Mouse (Mus musculus): ENCODE data around the gene Rnf214. TPM values are rescaled to one million over a fixed set of nuclear protein-coding genes. Genes with fewer than 3 reads are reported as not detected.

Gene Rnf214
- polyA plus RNA-seq, 1 experiment from 2014 or later, result 121 TPM

GRCm38 (mm10) chr9:45839139-45839981, 67.4 kb downstream of the Rnf214 start:
- peak overlapping the region; percentile 63 for H3K9ac ChIP-seq (replicated peaks; ENCODE audit: low read length)
- no peak overlapping the region for H3K27ac ChIP-seq (replicated peaks; ENCODE audit: low read depth, low read length)
- peaks cover 31% of the 10 kb centered on the region for H3K4me1 ChIP-seq (ENCODE audit: control insufficient read depth, insufficient read depth, low read length)
- ATAC-seq (ENCODE audit: low FRiP score, low TSS enrichment), result no peak
- peak; percentile 7 for DNase-seq
- H3K4me2 ChIP-seq (ENCODE audit: low read length), result peak overlapping the region; percentile 78
- 14% methylated on average over 17 of the region's 17 CpGs for WGBS
- H3K4me3 ChIP-seq (replicated peaks; ENCODE audit: low read depth, low read length), result peak overlapping the region; percentile 55
- H3K9me3 ChIP-seq (ENCODE audit: control insufficient read depth, low read length), result no peaks in the 10 kb centered on the region
- no peaks in the 10 kb centered on the region for H3K36me3 ChIP-seq (ENCODE audit: control insufficient read depth, insufficient read depth, low read length)
- no peaks in the 10 kb centered on the region for H3K27me3 ChIP-seq (ENCODE audit: control insufficient read depth, insufficient read depth, low read length)

GRCm38 (mm10) chr9:45838434-45839138, 68.1 kb downstream of the Rnf214 start, which contains the start of gene Bace1:
Gene Bace1 (plus strand): TSS chr9:45838580.
- ATAC-seq (ENCODE audit: low FRiP score, low TSS enrichment), result peak; percentile 83
- Histone ChIP-seq H3K9ac (replicated peaks; ENCODE audit: low read length) (peak within 1 kb of the TSS; percentile 63), H3K27me3 (ENCODE audit: control insufficient read depth, insufficient read depth, low read length) (no peaks in the 10 kb centered on the region), H3K36me3 (ENCODE audit: control insufficient read depth, insufficient read depth, low read length) (no peaks in the 10 kb centered on the region), H3K9me3 (ENCODE audit: control insufficient read depth, low read length) (no peaks in the 10 kb centered on the region), H3K4me3 (replicated peaks; ENCODE audit: low read depth, low read length) (peak within 1 kb of the TSS; percentile 55), H3K4me2 (ENCODE audit: low read length) (peak within 1 kb of the TSS; percentile 78), H3K27ac (replicated peaks; ENCODE audit: low read depth, low read length) (peak within 1 kb of the TSS; percentile 80), H3K4me1 (ENCODE audit: control insufficient read depth, insufficient read depth, low read length) (peaks cover 31% of the 10 kb centered on the region)
- WGBS, result under 1% methylated on average over 40 of the region's 40 CpGs
- DNase-seq, result peak; percentile 95

GRCm38 (mm10) chr9:45838069-45838433, 68.7 kb downstream of the Rnf214 start:
- Histone ChIP-seq H3K9ac (replicated peaks; ENCODE audit: low read length) (no peak overlapping the region), H3K4me2 (ENCODE audit: low read length) (peak overlapping the region; percentile 78), H3K4me3 (replicated peaks; ENCODE audit: low read depth, low read length) (peak overlapping the region; percentile 55), H3K36me3 (ENCODE audit: control insufficient read depth, insufficient read depth, low read length) (no peaks in the 10 kb centered on the region), H3K27me3 (ENCODE audit: control insufficient read depth, insufficient read depth, low read length) (no peaks in the 10 kb centered on the region), H3K4me1 (ENCODE audit: control insufficient read depth, insufficient read depth, low read length) (peaks cover 31% of the 10 kb centered on the region), H3K9me3 (ENCODE audit: control insufficient read depth, low read length) (no peaks in the 10 kb centered on the region), H3K27ac (replicated peaks; ENCODE audit: low read depth, low read length) (no peak overlapping the region)
- DNase-seq (no peak), ATAC-seq (ENCODE audit: low FRiP score, low TSS enrichment) (no peak; the same call in none of the 2 replicates)
- WGBS, result 14% methylated on average over 4 of the region's 4 CpGs

- Histone ChIP-seq H3K4me2 (ENCODE audit: low read length) (no peak overlapping the region), H3K36me3 (ENCODE audit: control insufficient read depth, insufficient read depth, low read length) (no peaks in the 10 kb centered on the region), H3K4me3 (replicated peaks; ENCODE audit: low read depth, low read length) (no peak overlapping the region), H3K9me3 (ENCODE audit: control insufficient read depth, low read length) (peaks cover 3% of the 10 kb centered on the region; the same call in 1 of the 2 replicates), H3K4me1 (ENCODE audit: control insufficient read depth, insufficient read depth, low read length) (no peaks in the 10 kb centered on the region), H3K9ac (replicated peaks; ENCODE audit: low read length) (no peak overlapping the region), H3K27me3 (ENCODE audit: control insufficient read depth, insufficient read depth, low read length) (no peaks in the 10 kb centered on the region), H3K27ac (replicated peaks; ENCODE audit: low read depth, low read length) (no peak overlapping the region)
- no peak for ATAC-seq (ENCODE audit: low FRiP score, low TSS enrichment)
- WGBS, result 80% methylated on average over 2 of the region's 2 CpGs
- no peak for DNase-seq
These were observed 73.2 kb downstream of the Rnf214 start for GRCm38 (mm10) chr9:45833461-45833860.

GRCm38 (mm10) chr9:45832898-45833297, 73.8 kb downstream of the Rnf214 start:
- ATAC-seq (ENCODE audit: low FRiP score, low TSS enrichment), result no peak
- Histone ChIP-seq H3K4me2 (ENCODE audit: low read length) (no peak overlapping the region), H3K4me3 (replicated peaks; ENCODE audit: low read depth, low read length) (no peak overlapping the region), H3K4me1 (ENCODE audit: control insufficient read depth, insufficient read depth, low read length) (no peaks in the 10 kb centered on the region), H3K9ac (replicated peaks; ENCODE audit: low read length) (no peak overlapping the region), H3K36me3 (ENCODE audit: control insufficient read depth, insufficient read depth, low read length) (no peaks in the 10 kb centered on the region), H3K27me3 (ENCODE audit: control insufficient read depth, insufficient read depth, low read length) (no peaks in the 10 kb centered on the region), H3K27ac (replicated peaks; ENCODE audit: low read depth, low read length) (no peak overlapping the region), H3K9me3 (ENCODE audit: control insufficient read depth, low read length) (peaks cover 3% of the 10 kb centered on the region; the same call in 1 of the 2 replicates)
- 93% methylated on average over 2 of the region's 2 CpGs for WGBS
- no peak for DNase-seq

GRCm38 (mm10) chr9:45829107-45829506, 77.6 kb downstream of the Rnf214 start:
- no peaks in the 10 kb centered on the region for H3K36me3 ChIP-seq (ENCODE audit: control insufficient read depth, insufficient read depth, low read length)
- H3K9ac ChIP-seq (replicated peaks; ENCODE audit: low read length), result no peak overlapping the region
- H3K4me3 ChIP-seq (replicated peaks; ENCODE audit: low read depth, low read length), result peak overlapping the region; percentile 68
- peak overlapping the region; percentile 89 for H3K4me2 ChIP-seq (ENCODE audit: low read length)
- DNase-seq (peak; percentile 93), ATAC-seq (ENCODE audit: low FRiP score, low TSS enrichment) (no peak)
- no peaks in the 10 kb centered on the region for H3K27me3 ChIP-seq (ENCODE audit: control insufficient read depth, insufficient read depth, low read length)
- peaks cover 3% of the 10 kb centered on the region; the same call in 1 of the 2 replicates for H3K9me3 ChIP-seq (ENCODE audit: control insufficient read depth, low read length)
- no peak overlapping the region for H3K27ac ChIP-seq (replicated peaks; ENCODE audit: low read depth, low read length)
- WGBS, result 25% methylated on average over 10 of the region's 10 CpGs
- H3K4me1 ChIP-seq (ENCODE audit: control insufficient read depth, insufficient read depth, low read length), result peaks cover 5% of the 10 kb centered on the region; the same call in 1 of the 2 replicates

GRCm38 (mm10) chr9:45828291-45828963, 78.3 kb downstream of the Rnf214 start, which contains the start of gene Cep164:
Gene Cep164 (minus strand): TSS chr9:45828691.
- Histone ChIP-seq H3K27me3 (ENCODE audit: control insufficient read depth, insufficient read depth, low read length) (no peaks in the 10 kb centered on the region), H3K4me3 (replicated peaks; ENCODE audit: low read depth, low read length) (peak within 1 kb of the TSS; percentile 68), H3K36me3 (ENCODE audit: control insufficient read depth, insufficient read depth, low read length) (0 out of 2 replicates have a peak, but pooled peaks cover 2% of the 10 kb centered on the region), H3K27ac (replicated peaks; ENCODE audit: low read depth, low read length) (peak within 1 kb of the TSS; percentile 72), H3K4me1 (ENCODE audit: control insufficient read depth, insufficient read depth, low read length) (peaks cover 5% of the 10 kb centered on the region; the same call in 1 of the 2 replicates), H3K9me3 (ENCODE audit: control insufficient read depth, low read length) (peaks cover 3% of the 10 kb centered on the region; the same call in 1 of the 2 replicates), H3K9ac (replicated peaks; ENCODE audit: low read length) (peak within 1 kb of the TSS; percentile 66), H3K4me2 (ENCODE audit: low read length) (peak within 1 kb of the TSS; percentile 89)
- WGBS, result under 1% methylated on average over 31 of the region's 31 CpGs
- ATAC-seq (ENCODE audit: low FRiP score, low TSS enrichment), result peak; percentile 96
- DNase-seq, result peak; percentile 94

- DNase-seq, result no peak
- H3K9me3 ChIP-seq (ENCODE audit: control insufficient read depth, low read length), result peaks cover 3% of the 10 kb centered on the region; the same call in 1 of the 2 replicates
- peak overlapping the region; percentile 66 for H3K9ac ChIP-seq (replicated peaks; ENCODE audit: low read length)
- ATAC-seq (ENCODE audit: low FRiP score, low TSS enrichment), result no peak
- WGBS, result 6% methylated on average over 23 of the region's 23 CpGs
- H3K27ac ChIP-seq (replicated peaks; ENCODE audit: low read depth, low read length), result peak overlapping the region; percentile 72
- H3K27me3 ChIP-seq (ENCODE audit: control insufficient read depth, insufficient read depth, low read length), result no peaks in the 10 kb centered on the region
- 0 out of 2 replicates have a peak, but pooled peaks cover 5% of the 10 kb centered on the region for H3K36me3 ChIP-seq (ENCODE audit: control insufficient read depth, insufficient read depth, low read length)
- peaks cover 5% of the 10 kb centered on the region; the same call in 1 of the 2 replicates for H3K4me1 ChIP-seq (ENCODE audit: control insufficient read depth, insufficient read depth, low read length)
- H3K4me2 ChIP-seq (ENCODE audit: low read length), result peak overlapping the region; percentile 89
- peak overlapping the region; percentile 68 for H3K4me3 ChIP-seq (replicated peaks; ENCODE audit: low read depth, low read length)
These were observed 78.9 kb downstream of the Rnf214 start for GRCm38 (mm10) chr9:45827663-45828290.
